Mouse (Mus musculus) gastrocnemius, postnatal 14 days (tissue): ENCODE data around the gene Gm28047. TPM values are rescaled to one million over a fixed set of nuclear protein-coding genes. Genes with fewer than 3 reads are reported as not detected.
"Not testable (repeated sequence)": the region's sequence is repeated elsewhere in the genome, so short reads cannot be mapped to it uniquely, and the experiment has no call there.

Source experiments
- DNase-seq: peaks from one replicate; pipeline ENCODE4 v3.0.0; 2021; ENCODE audit warnings: mixed read lengths
- intact Hi-C: fragments of 180-260 bp; cut with DNase I; formaldehyde crosslinking; loops from one replicate; pipeline ENCODE4 v1.15.1; 2025; ENCODE audit warnings: low total_unique reads
- long read RNA-seq, 2 experiments: library from polyadenylated mRNA; stranded (forward); transcript quantifications; one replicate each; pipeline ENCODE4 v2.0.0; 2021
- total RNA-seq, 2 experiments: library from RNA; stranded (reverse); gene quantifications; 2 replicates each; pipeline ENCODE4 v1.2.3; 2021

The Gm28047 gene
- total RNA-seq, result 1 to 10 TPM in 1 of 2 experiments, not detected in 1; 1.9 TPM
- long read RNA-seq, experiment 1, result 0 reads
- long read RNA-seq, experiment 2, result 0 reads

GRCm38 (mm10) chr15:102624970-102625686 lies at the start of gene Gm28047, which contains the start of gene Atf7:
Gene Gm28047 (minus strand): TSS chr15:102625067.
Gene Atf7 (minus strand): TSS chr15:102625464.
- DNase-seq, result peak; percentile 100
- intact Hi-C loops, result no loop called here

- DNase-seq, result peak; percentile 39
- intact Hi-C loops, result no loop called here
Observed at GRCm38 (mm10) chr15:102673548-102673947, 48.7 kb upstream of the Gm28047 start.

GRCm38 (mm10) chr15:102672215-102673071 lies 47.6 kb upstream of the Gm28047 start, which contains the start of gene Atp5g2:
Gene Atp5g2 (minus strand): TSS chr15:102672352.
- peak; percentile 46 for DNase-seq
- intact Hi-C loops, result no loop called here

- intact Hi-C loops, result no loop called here
- DNase-seq, result peak; percentile 92
Observed at GRCm38 (mm10) chr15:102671721-102672214, 46.9 kb upstream of the Gm28047 start.

- intact Hi-C loops, result no loop called here
- DNase-seq, result peak; percentile 98
Observed at GRCm38 (mm10) chr15:102670767-102671575, 46.1 kb upstream of the Gm28047 start.

- no peak for DNase-seq
- intact Hi-C loops, result no loop called here
Observed at GRCm38 (mm10) chr15:102670281-102670680, 45.4 kb upstream of the Gm28047 start.

- no peak for DNase-seq
- intact Hi-C loops, result loop anchor here (10.0 kb wide), 1 partner anchor 115 kb away; no protein-coding TSS in a partner anchor
Observed at GRCm38 (mm10) chr15:102669571-102669970, 44.7 kb upstream of the Gm28047 start.

GRCm38 (mm10) chr15:102665494-102665893 lies 40.6 kb upstream of the Gm28047 start:
- peak; percentile 32 for DNase-seq

GRCm38 (mm10) chr15:102663825-102664224 lies 39.0 kb upstream of the Gm28047 start:
- DNase-seq, result no peak
- intact Hi-C loops, result loop anchor here (10.0 kb wide), 1 partner anchor 109 kb away; no protein-coding TSS in a partner anchor

More at GRCm38 (mm10) chr15:102665494-102665893, 40.6 kb upstream of the Gm28047 start:
- intact Hi-C loops, result loop anchor here (10.0 kb wide), 1 partner anchor 111 kb away; no protein-coding TSS in a partner anchor

- not testable (repeated sequence) for DNase-seq
- intact Hi-C loops, result loop anchor here (10.0 kb wide), 1 partner anchor 108 kb away; no protein-coding TSS in a partner anchor
Observed at GRCm38 (mm10) chr15:102662601-102663000, 37.7 kb upstream of the Gm28047 start.

- intact Hi-C loops, result no loop called here
- no peak for DNase-seq
Observed at GRCm38 (mm10) chr15:102657926-102658381, 33.1 kb upstream of the Gm28047 start.

- intact Hi-C loops, result no loop called here
- DNase-seq, result peak; percentile 23
Observed at GRCm38 (mm10) chr15:102656658-102657057, 31.8 kb upstream of the Gm28047 start.

- intact Hi-C loops, DNase-seq: not testable (repeated sequence)
Observed at GRCm38 (mm10) chr15:102651928-102652660, 27.2 kb upstream of the Gm28047 start.

GRCm38 (mm10) chr15:102651107-102651506 lies 26.2 kb upstream of the Gm28047 start:
- intact Hi-C loops, result no loop called here
- DNase-seq, result no peak

GRCm38 (mm10) chr15:102635817-102636216 lies 10.9 kb upstream of the Gm28047 start:
- intact Hi-C loops, result no loop called here
- DNase-seq, result no peak

GRCm38 (mm10) chr15:102634684-102635083 lies 9.8 kb upstream of the Gm28047 start:
- intact Hi-C loops, result no loop called here
- no peak for DNase-seq

- DNase-seq, result peak; percentile 27
- intact Hi-C loops, result no loop called here
Observed at GRCm38 (mm10) chr15:102625687-102626055, 804 bp upstream of the Gm28047 start.

- intact Hi-C loops, result no loop called here
- peak; percentile 16 for DNase-seq
Observed at GRCm38 (mm10) chr15:102624291-102624969, 437 bp downstream of the Gm28047 start.
